Mouse (Mus musculus) liver, postnatal 0 days (tissue): ENCODE results near the gene Cd83.

ENCODE experiments used
- CTCF ChIP-seq: sonication (generic); IDR thresholded peaks from 2 replicates; pipeline ENCODE4 v1.5.1; 2016; ENCODE audit warnings: antibody characterized with exemption, low read depth
- EP300 ChIP-seq: IDR thresholded peaks from 2 replicates; pipeline ENCODE4 v1.6.1; 2016; ENCODE audit warnings: antibody characterized with exemption, low read depth, mild to moderate bottlenecking

- TF ChIP-seq CTCF (peak; percentile 48), EP300 (no peak)
These were observed 34.3 kb upstream of the Cd83 start for GRCm38 (mm10) chr13:43750301-43750700.
